Mouse (Mus musculus): Measurements from ENCODE around the gene Hdhd5. TPM values are rescaled to one million over a fixed set of nuclear protein-coding genes. Genes with fewer than 3 reads are reported as not detected.

Gene Hdhd5
- polyA plus RNA-seq, 1 experiment from 2014 or later: 24.0 TPM

DNA sequence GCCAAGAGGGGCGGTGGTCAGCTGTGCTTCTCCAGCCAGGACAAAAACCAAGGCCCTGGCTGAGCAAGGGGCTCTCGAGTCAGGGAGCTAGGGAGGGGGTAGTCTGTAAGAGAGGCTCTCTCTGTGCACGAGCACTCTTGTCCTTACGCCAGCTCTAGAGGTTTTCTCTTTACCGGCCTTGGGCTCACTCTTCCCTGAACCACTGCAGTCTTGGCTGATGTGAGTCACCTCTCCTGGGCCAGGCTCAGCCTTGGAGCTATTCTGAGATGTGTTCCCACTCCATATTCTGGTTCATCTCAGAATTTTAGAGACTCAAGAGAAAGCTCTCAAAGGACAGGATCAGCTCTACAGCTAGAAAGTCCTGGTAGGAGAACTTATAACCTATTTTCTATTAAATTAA, 13.8 kb downstream of the Hdhd5 start:
- H3K4me1 ChIP-seq: no peaks in the 10 kb centered on the region
- H3K4me3 ChIP-seq: no peak overlapping the region
- H3K27me3 ChIP-seq (replicated peaks; ENCODE audit: low read depth, poor library complexity, severe bottlenecking): no peaks in the 10 kb centered on the region
- peaks cover 89% of the 10 kb centered on the region for H3K36me3 ChIP-seq (replicated peaks)
- 86% methylated on average over 5 of the region's 5 CpGs for WGBS
- H3K27ac ChIP-seq (replicated peaks): 0 out of 2 replicates have a peak overlapping the region, but pooled peaks have one; percentile 26
- H3K9me3 ChIP-seq: no peaks in the 10 kb centered on the region
- no peak for DNase-seq (ENCODE audit: low spot score)

- Histone ChIP-seq H3K36me3 (replicated peaks) (peaks cover 87% of the 10 kb centered on the region), H3K27ac (replicated peaks) (0 out of 2 replicates have a peak overlapping the region, but pooled peaks have one; percentile 26), H3K4me1 (no peaks in the 10 kb centered on the region), H3K9me3 (no peaks in the 10 kb centered on the region), H3K4me3 (no peak overlapping the region), H3K27me3 (replicated peaks; ENCODE audit: low read depth, poor library complexity, severe bottlenecking) (no peaks in the 10 kb centered on the region)
- 91% methylated on average over 6 of the region's 6 CpGs for WGBS
- no peak for DNase-seq (ENCODE audit: low spot score)
Measured at GRCm38 (mm10) chr6:120516879-120517278, 14.2 kb downstream of the Hdhd5 start.

DNA sequence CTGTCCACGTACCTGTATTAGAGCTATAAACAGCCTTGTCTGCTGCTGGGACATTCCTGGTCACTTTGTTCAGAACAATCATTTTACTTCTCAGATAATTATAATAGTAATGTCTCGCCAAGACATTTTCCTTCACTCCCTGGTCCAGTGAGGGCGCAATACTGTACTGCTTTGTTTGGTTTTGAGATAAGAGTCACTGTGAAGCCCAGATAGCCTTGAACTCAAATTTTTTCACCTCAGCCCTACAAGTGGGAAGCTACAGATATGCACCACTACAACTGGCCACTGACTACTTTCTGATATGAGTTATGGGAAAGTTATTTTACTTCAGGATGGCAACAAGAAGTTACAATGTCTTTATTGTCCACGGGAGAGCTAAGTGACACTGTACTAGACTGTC, 14.7 kb downstream of the Hdhd5 start:
- WGBS: 92% methylated on average over 4 of the region's 4 CpGs
- H3K4me3 ChIP-seq: no peak overlapping the region
- no peaks in the 10 kb centered on the region for H3K9me3 ChIP-seq
- no peaks in the 10 kb centered on the region for H3K4me1 ChIP-seq
- H3K36me3 ChIP-seq (replicated peaks): peaks cover 87% of the 10 kb centered on the region
- H3K27ac ChIP-seq (replicated peaks): 0 out of 2 replicates have a peak overlapping the region, but pooled peaks have one; percentile 26
- DNase-seq (ENCODE audit: low spot score): no peak
- no peaks in the 10 kb centered on the region for H3K27me3 ChIP-seq (replicated peaks; ENCODE audit: low read depth, poor library complexity, severe bottlenecking)

DNA sequence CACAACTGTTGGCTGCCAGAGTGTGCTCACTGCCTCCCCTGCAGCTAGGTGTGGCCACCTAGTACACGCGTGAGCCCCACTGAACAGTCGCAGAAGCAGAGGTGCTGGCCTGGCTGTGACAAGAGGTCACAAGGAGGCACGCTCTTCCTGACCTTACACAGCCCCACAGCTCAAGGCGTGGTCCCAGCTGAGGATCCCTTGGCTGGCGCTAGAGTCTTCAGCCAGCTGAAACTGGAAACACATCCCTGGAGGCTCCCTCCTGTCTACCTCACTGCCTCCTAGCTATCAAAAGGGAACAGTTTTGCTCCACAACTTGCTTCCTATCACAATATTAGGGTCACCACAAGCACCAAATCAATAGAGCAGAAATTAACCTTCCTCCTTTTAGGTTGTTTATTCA, 19.9 kb downstream of the Hdhd5 start:
- Histone ChIP-seq H3K27ac (replicated peaks) (no peak overlapping the region), H3K27me3 (replicated peaks; ENCODE audit: low read depth, poor library complexity, severe bottlenecking) (no peaks in the 10 kb centered on the region), H3K4me1 (no peaks in the 10 kb centered on the region), H3K36me3 (replicated peaks) (peaks cover 81% of the 10 kb centered on the region), H3K4me3 (no peak overlapping the region), H3K9me3 (no peaks in the 10 kb centered on the region)
- WGBS: 91% methylated on average over 6 of the region's 6 CpGs
- no peak for DNase-seq (ENCODE audit: low spot score)

GRCm38 (mm10) chr6:120510425-120510824, 20.7 kb downstream of the Hdhd5 start:
- no peak for DNase-seq (ENCODE audit: low spot score)
- no peaks in the 10 kb centered on the region for H3K9me3 ChIP-seq
- H3K4me3 ChIP-seq: no peak overlapping the region
- peaks cover 4% of the 10 kb centered on the region; the same call in 1 of the 2 replicates for H3K4me1 ChIP-seq
- no peaks in the 10 kb centered on the region for H3K27me3 ChIP-seq (replicated peaks; ENCODE audit: low read depth, poor library complexity, severe bottlenecking)
- H3K36me3 ChIP-seq (replicated peaks): peaks cover 80% of the 10 kb centered on the region
- WGBS: 88% methylated on average over 8 of the region's 8 CpGs
- no peak overlapping the region for H3K27ac ChIP-seq (replicated peaks)

GRCm38 (mm10) chr6:120509975-120510374, 21.1 kb downstream of the Hdhd5 start:
- Histone ChIP-seq H3K27ac (replicated peaks) (no peak overlapping the region), H3K4me1 (peaks cover 5% of the 10 kb centered on the region; the same call in 1 of the 2 replicates), H3K27me3 (replicated peaks; ENCODE audit: low read depth, poor library complexity, severe bottlenecking) (no peaks in the 10 kb centered on the region), H3K4me3 (no peak overlapping the region), H3K36me3 (replicated peaks) (peaks cover 76% of the 10 kb centered on the region), H3K9me3 (no peaks in the 10 kb centered on the region)
- DNase-seq (ENCODE audit: low spot score): no peak
- WGBS: 94% methylated on average over 7 of the region's 7 CpGs

DNA sequence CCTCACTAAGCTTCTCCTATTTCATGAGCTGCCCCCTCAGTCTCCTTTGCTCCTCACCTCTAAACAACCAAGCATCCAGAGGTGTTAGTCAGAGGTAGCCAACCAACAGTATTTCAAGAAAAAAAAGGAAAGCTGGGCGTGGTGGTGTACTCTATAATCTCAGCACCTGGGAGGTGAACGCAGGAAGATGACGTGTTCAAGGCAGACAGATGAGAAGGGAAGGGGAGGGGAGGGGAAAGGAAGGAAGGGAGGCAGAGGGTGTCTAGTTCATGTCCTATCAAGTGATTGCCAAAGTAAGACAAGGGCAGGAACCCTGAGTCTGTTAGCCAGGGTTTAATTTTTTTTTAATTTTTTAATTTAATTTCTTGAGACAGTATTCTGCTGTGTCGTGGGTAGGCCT, 22.5 kb downstream of the Hdhd5 start:
- Histone ChIP-seq H3K27me3 (replicated peaks; ENCODE audit: low read depth, poor library complexity, severe bottlenecking) (no peaks in the 10 kb centered on the region), H3K9me3 (no peaks in the 10 kb centered on the region), H3K27ac (replicated peaks) (no peak overlapping the region), H3K36me3 (replicated peaks) (peaks cover 63% of the 10 kb centered on the region), H3K4me1 (peaks cover 5% of the 10 kb centered on the region; the same call in 1 of the 2 replicates), H3K4me3 (no peak overlapping the region)
- DNase-seq (ENCODE audit: low spot score): no peak
- 90% methylated on average over 4 of the region's 4 CpGs for WGBS

DNA sequence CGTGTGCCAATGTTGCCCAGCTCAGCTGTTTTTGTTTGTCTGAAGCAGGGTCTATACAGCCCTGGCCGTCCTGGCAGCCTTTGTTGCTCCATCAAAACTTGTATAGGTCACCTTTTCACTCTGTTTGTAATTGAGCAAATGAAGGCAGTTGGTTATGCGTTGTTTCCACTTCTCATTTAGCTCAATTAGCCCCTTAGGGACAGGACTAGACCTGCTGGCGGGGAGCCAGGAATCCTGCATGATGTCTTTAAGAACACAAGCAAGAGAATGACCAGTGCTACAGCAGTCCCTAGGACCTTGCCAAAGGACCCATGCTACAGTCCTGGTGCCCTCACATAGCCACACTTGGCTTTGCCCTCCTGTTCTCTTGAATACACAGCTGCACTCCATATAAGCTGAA, 25.6 kb downstream of the Hdhd5 start:
- Histone ChIP-seq H3K4me1 (peaks cover 5% of the 10 kb centered on the region; the same call in 1 of the 2 replicates), H3K27ac (replicated peaks) (no peak overlapping the region), H3K4me3 (no peak overlapping the region), H3K27me3 (replicated peaks; ENCODE audit: low read depth, poor library complexity, severe bottlenecking) (no peaks in the 10 kb centered on the region), H3K9me3 (peaks cover 2% of the 10 kb centered on the region; the same call in 1 of the 2 replicates), H3K36me3 (replicated peaks) (peaks cover 33% of the 10 kb centered on the region)
- WGBS: 75% methylated on average over 4 of the region's 4 CpGs
- DNase-seq (ENCODE audit: low spot score): no peak

DNA sequence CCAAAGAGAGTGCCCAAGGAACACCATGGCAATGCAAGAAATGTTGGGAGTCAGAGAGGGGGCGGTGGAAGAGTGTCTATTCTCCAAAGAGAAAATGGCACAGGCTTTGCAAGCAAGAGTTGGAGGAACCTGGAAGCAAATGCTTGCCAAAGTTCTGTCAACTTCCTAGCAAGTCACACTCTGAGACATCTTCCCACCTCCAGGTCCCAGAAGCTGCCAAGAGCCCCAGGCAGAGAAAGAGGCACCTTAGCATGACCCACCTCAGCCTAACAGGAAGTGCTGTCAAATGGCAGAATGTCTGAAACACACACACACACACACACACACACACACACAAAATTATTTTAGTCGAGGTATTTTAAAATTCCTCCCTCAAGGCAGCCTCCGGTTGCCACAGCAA, 27.1 kb downstream of the Hdhd5 start:
- peaks cover 19% of the 10 kb centered on the region for H3K36me3 ChIP-seq (replicated peaks)
- WGBS: 77% methylated on average over 3 of the region's 3 CpGs
- DNase-seq (ENCODE audit: low spot score): no peak
- H3K9me3 ChIP-seq: peaks cover 6% of the 10 kb centered on the region; the same call in 1 of the 2 replicates
- H3K27me3 ChIP-seq (replicated peaks; ENCODE audit: low read depth, poor library complexity, severe bottlenecking): no peaks in the 10 kb centered on the region
- H3K4me1 ChIP-seq: peaks cover 5% of the 10 kb centered on the region; the same call in 1 of the 2 replicates
- H3K4me3 ChIP-seq: no peak overlapping the region
- H3K27ac ChIP-seq (replicated peaks): no peak overlapping the region

- Histone ChIP-seq H3K27ac (replicated peaks) (no peak overlapping the region), H3K9me3 (peaks cover 6% of the 10 kb centered on the region; the same call in 1 of the 2 replicates), H3K4me3 (no peak overlapping the region), H3K27me3 (replicated peaks; ENCODE audit: low read depth, poor library complexity, severe bottlenecking) (peaks cover 43% of the 10 kb centered on the region), H3K36me3 (replicated peaks) (no peaks in the 10 kb centered on the region), H3K4me1 (peaks cover 33% of the 10 kb centered on the region)
- DNase-seq (ENCODE audit: low spot score): no peak
- 70% methylated on average over 3 of the region's 3 CpGs for WGBS
Measured at GRCm38 (mm10) chr6:120496544-120496943, 34.6 kb downstream of the Hdhd5 start.

GRCm38 (mm10) chr6:120493374-120494181, 37.5 kb downstream of the Hdhd5 start, which contains the start of gene Tmem121b:
Tmem121b (minus strand) TSS chr6:120493807.
- no peaks in the 10 kb centered on the region for H3K9me3 ChIP-seq
- H3K4me3 ChIP-seq: peak within 1 kb of the TSS; percentile 75
- no peaks in the 10 kb centered on the region for H3K36me3 ChIP-seq (replicated peaks)
- peaks cover 62% of the 10 kb centered on the region for H3K27me3 ChIP-seq (replicated peaks; ENCODE audit: low read depth, poor library complexity, severe bottlenecking)
- H3K4me1 ChIP-seq: peaks cover 33% of the 10 kb centered on the region
- H3K27ac ChIP-seq (replicated peaks): peak within 1 kb of the TSS; percentile 83
- DNase-seq (ENCODE audit: low spot score): peak; percentile 89
- whole genome bisulfite sequencing: under 1% methylated on average over 77 of the region's 84 CpGs

GRCm38 (mm10) chr6:120492499-120493373, 38.4 kb downstream of the Hdhd5 start:
- 1% methylated on average over 95 of the region's 95 CpGs for WGBS
- no peaks in the 10 kb centered on the region for H3K9me3 ChIP-seq
- H3K27ac ChIP-seq (replicated peaks): peak overlapping the region; percentile 83
- peaks cover 62% of the 10 kb centered on the region for H3K27me3 ChIP-seq (replicated peaks; ENCODE audit: low read depth, poor library complexity, severe bottlenecking)
- H3K4me1 ChIP-seq: peaks cover 33% of the 10 kb centered on the region
- peak overlapping the region; percentile 75 for H3K4me3 ChIP-seq
- H3K36me3 ChIP-seq (replicated peaks): no peaks in the 10 kb centered on the region
- peak; percentile 73 for DNase-seq (ENCODE audit: low spot score)

Measured in embryonic facial prominence, embryonic 10.5 days (tissue).